Mouse (Mus musculus): Measurements from ENCODE around the gene Adam15. TPM values are rescaled to one million over a fixed set of nuclear protein-coding genes. Genes with fewer than 3 reads are reported as not detected.

The Adam15 gene
- polyA plus RNA-seq, 1 experiment from 2014 or later: 55.2 TPM

- WGBS: 71% methylated on average over 13 of the region's 13 CpGs
- H3K27me3 ChIP-seq (replicated peaks; ENCODE audit: control insufficient read depth, insufficient read depth, low read length): no peaks in the 10 kb centered on the region
- H3K9ac ChIP-seq (replicated peaks; ENCODE audit: low read depth, low read length): no peak overlapping the region
- H3K36me3 ChIP-seq (ENCODE audit: control insufficient read depth, insufficient read depth): no peaks in the 10 kb centered on the region
- no peak overlapping the region for H3K27ac ChIP-seq (ENCODE audit: low read length)
- H3K4me2 ChIP-seq (ENCODE audit: low read length): no peak overlapping the region
- no peak for ATAC-seq
- no peaks in the 10 kb centered on the region for H3K9me3 ChIP-seq (ENCODE audit: control insufficient read depth, low read length)
- H3K4me1 ChIP-seq (replicated peaks; ENCODE audit: control insufficient read depth, insufficient read depth, low read length): peaks cover 35% of the 10 kb centered on the region
- no peak overlapping the region for H3K4me3 ChIP-seq (replicated peaks; ENCODE audit: low read length)
Observed at GRCm38 (mm10) chr3:89331561-89331960, 18.2 kb downstream of the Adam15 start.

GRCm38 (mm10) chr3:89330948-89331347 lies 18.8 kb downstream of the Adam15 start:
- Histone ChIP-seq H3K4me3 (replicated peaks; ENCODE audit: low read length) (no peak overlapping the region), H3K9me3 (ENCODE audit: control insufficient read depth, low read length) (no peaks in the 10 kb centered on the region), H3K27ac (ENCODE audit: low read length) (no peak overlapping the region), H3K9ac (replicated peaks; ENCODE audit: low read depth, low read length) (no peak overlapping the region), H3K36me3 (ENCODE audit: control insufficient read depth, insufficient read depth) (no peaks in the 10 kb centered on the region), H3K27me3 (replicated peaks; ENCODE audit: control insufficient read depth, insufficient read depth, low read length) (no peaks in the 10 kb centered on the region), H3K4me1 (replicated peaks; ENCODE audit: control insufficient read depth, insufficient read depth, low read length) (peaks cover 29% of the 10 kb centered on the region), H3K4me2 (ENCODE audit: low read length) (no peak overlapping the region)
- no peak for ATAC-seq
- 32% methylated on average over 10 of the region's 10 CpGs for WGBS

GRCm38 (mm10) chr3:89330346-89330745 lies 19.4 kb downstream of the Adam15 start:
- 31% methylated on average over 3 of the region's 3 CpGs for WGBS
- Histone ChIP-seq H3K4me2 (ENCODE audit: low read length) (no peak overlapping the region), H3K4me1 (replicated peaks; ENCODE audit: control insufficient read depth, insufficient read depth, low read length) (peaks cover 24% of the 10 kb centered on the region), H3K4me3 (replicated peaks; ENCODE audit: low read length) (no peak overlapping the region), H3K9ac (replicated peaks; ENCODE audit: low read depth, low read length) (no peak overlapping the region), H3K27me3 (replicated peaks; ENCODE audit: control insufficient read depth, insufficient read depth, low read length) (no peaks in the 10 kb centered on the region), H3K27ac (ENCODE audit: low read length) (no peak overlapping the region), H3K36me3 (ENCODE audit: control insufficient read depth, insufficient read depth) (no peaks in the 10 kb centered on the region), H3K9me3 (ENCODE audit: control insufficient read depth, low read length) (no peaks in the 10 kb centered on the region)
- no peak for ATAC-seq

- Histone ChIP-seq H3K9ac (replicated peaks; ENCODE audit: low read depth, low read length) (no peak overlapping the region), H3K4me3 (replicated peaks; ENCODE audit: low read length) (no peak overlapping the region), H3K27ac (ENCODE audit: low read length) (no peak overlapping the region), H3K4me1 (replicated peaks; ENCODE audit: control insufficient read depth, insufficient read depth, low read length) (peaks cover 24% of the 10 kb centered on the region), H3K4me2 (ENCODE audit: low read length) (no peak overlapping the region), H3K27me3 (replicated peaks; ENCODE audit: control insufficient read depth, insufficient read depth, low read length) (0 out of 2 replicates have a peak, but pooled peaks cover 2% of the 10 kb centered on the region), H3K9me3 (ENCODE audit: control insufficient read depth, low read length) (no peaks in the 10 kb centered on the region), H3K36me3 (ENCODE audit: control insufficient read depth, insufficient read depth) (no peaks in the 10 kb centered on the region)
- WGBS: 20% methylated on average over 4 of the region's 4 CpGs
- ATAC-seq: no peak
Observed at GRCm38 (mm10) chr3:89328623-89329022, 21.2 kb downstream of the Adam15 start.

GRCm38 (mm10) chr3:89327371-89327870 lies 22.4 kb downstream of the Adam15 start:
- 0 out of 2 replicates have a peak, but pooled peaks cover 2% of the 10 kb centered on the region for H3K27me3 ChIP-seq (replicated peaks; ENCODE audit: control insufficient read depth, insufficient read depth, low read length)
- no peak overlapping the region for H3K27ac ChIP-seq (ENCODE audit: low read length)
- no peak overlapping the region for H3K9ac ChIP-seq (replicated peaks; ENCODE audit: low read depth, low read length)
- H3K36me3 ChIP-seq (ENCODE audit: control insufficient read depth, insufficient read depth): no peaks in the 10 kb centered on the region
- no peaks in the 10 kb centered on the region for H3K9me3 ChIP-seq (ENCODE audit: control insufficient read depth, low read length)
- no peak overlapping the region for H3K4me2 ChIP-seq (ENCODE audit: low read length)
- H3K4me1 ChIP-seq (replicated peaks; ENCODE audit: control insufficient read depth, insufficient read depth, low read length): peaks cover 16% of the 10 kb centered on the region
- 61% methylated on average over 9 of the region's 9 CpGs for WGBS
- ATAC-seq: no peak
- H3K4me3 ChIP-seq (replicated peaks; ENCODE audit: low read length): no peak overlapping the region

- ATAC-seq: no peak
- Histone ChIP-seq H3K9me3 (ENCODE audit: control insufficient read depth, low read length) (no peaks in the 10 kb centered on the region), H3K27me3 (replicated peaks; ENCODE audit: control insufficient read depth, insufficient read depth, low read length) (0 out of 2 replicates have a peak, but pooled peaks cover 2% of the 10 kb centered on the region)
Observed at GRCm38 (mm10) chr3:89325882-89326281, 23.9 kb downstream of the Adam15 start.

GRCm38 (mm10) chr3:89322514-89323165 lies 27.2 kb downstream of the Adam15 start, which contains the start of gene Efna3:
Efna3 (minus strand) TSS chr3:89322965.
- Histone ChIP-seq H3K4me2 (ENCODE audit: low read length) (peak within 1 kb of the TSS; percentile 86), H3K36me3 (ENCODE audit: control insufficient read depth, insufficient read depth) (no peaks in the 10 kb centered on the region), H3K4me3 (replicated peaks; ENCODE audit: low read length) (peak within 1 kb of the TSS; percentile 52), H3K27me3 (replicated peaks; ENCODE audit: control insufficient read depth, insufficient read depth, low read length) (peaks cover 17% of the 10 kb centered on the region), H3K27ac (ENCODE audit: low read length) (peak within 1 kb of the TSS; percentile 83), H3K9ac (replicated peaks; ENCODE audit: low read depth, low read length) (peak within 1 kb of the TSS; percentile 67), H3K9me3 (ENCODE audit: control insufficient read depth, low read length) (no peaks in the 10 kb centered on the region), H3K4me1 (replicated peaks; ENCODE audit: control insufficient read depth, insufficient read depth, low read length) (peaks cover 39% of the 10 kb centered on the region)
- WGBS: under 1% methylated on average over 50 of the region's 53 CpGs
- ATAC-seq: peak; percentile 51

More at GRCm38 (mm10) chr3:89325882-89326281, 23.9 kb downstream of the Adam15 start:
- Histone ChIP-seq H3K4me1 (replicated peaks; ENCODE audit: control insufficient read depth, insufficient read depth, low read length) (peaks cover 17% of the 10 kb centered on the region), H3K4me3 (replicated peaks; ENCODE audit: low read length) (no peak overlapping the region), H3K27ac (ENCODE audit: low read length) (no peak overlapping the region), H3K36me3 (ENCODE audit: control insufficient read depth, insufficient read depth) (no peaks in the 10 kb centered on the region), H3K9ac (replicated peaks; ENCODE audit: low read depth, low read length) (no peak overlapping the region), H3K4me2 (ENCODE audit: low read length) (no peak overlapping the region)
- 91% methylated on average over 8 of the region's 8 CpGs for WGBS

GRCm38 (mm10) chr3:89322131-89322500 lies 27.7 kb downstream of the Adam15 start:
- peaks cover 44% of the 10 kb centered on the region for H3K4me1 ChIP-seq (replicated peaks; ENCODE audit: control insufficient read depth, insufficient read depth, low read length)
- WGBS: under 1% methylated on average over 14 of the region's 14 CpGs
- peak overlapping the region; percentile 86 for H3K4me2 ChIP-seq (ENCODE audit: low read length)
- no peaks in the 10 kb centered on the region for H3K36me3 ChIP-seq (ENCODE audit: control insufficient read depth, insufficient read depth)
- peak overlapping the region; percentile 83 for H3K27ac ChIP-seq (ENCODE audit: low read length)
- ATAC-seq: peak; percentile 0; the same call in 1 of the 2 replicates
- peak overlapping the region; percentile 52 for H3K4me3 ChIP-seq (replicated peaks; ENCODE audit: low read length)
- no peaks in the 10 kb centered on the region for H3K9me3 ChIP-seq (ENCODE audit: control insufficient read depth, low read length)
- peaks cover 17% of the 10 kb centered on the region for H3K27me3 ChIP-seq (replicated peaks; ENCODE audit: control insufficient read depth, insufficient read depth, low read length)
- peak overlapping the region; percentile 67 for H3K9ac ChIP-seq (replicated peaks; ENCODE audit: low read depth, low read length)

- H3K36me3 ChIP-seq (ENCODE audit: control insufficient read depth, insufficient read depth): no peaks in the 10 kb centered on the region
- H3K27ac ChIP-seq (ENCODE audit: low read length): peak overlapping the region; percentile 83
- peak overlapping the region; percentile 67 for H3K9ac ChIP-seq (replicated peaks; ENCODE audit: low read depth, low read length)
- H3K27me3 ChIP-seq (replicated peaks; ENCODE audit: control insufficient read depth, insufficient read depth, low read length): peaks cover 17% of the 10 kb centered on the region
- H3K4me1 ChIP-seq (replicated peaks; ENCODE audit: control insufficient read depth, insufficient read depth, low read length): peaks cover 50% of the 10 kb centered on the region
- 1% methylated on average over 66 of the region's 66 CpGs for WGBS
- H3K4me2 ChIP-seq (ENCODE audit: low read length): peak overlapping the region; percentile 86
- H3K4me3 ChIP-seq (replicated peaks; ENCODE audit: low read length): peak overlapping the region; percentile 52
- peak; percentile 4; the same call in 1 of the 2 replicates for ATAC-seq
- no peaks in the 10 kb centered on the region for H3K9me3 ChIP-seq (ENCODE audit: control insufficient read depth, low read length)
Observed at GRCm38 (mm10) chr3:89321183-89322130, 28.3 kb downstream of the Adam15 start.
